Mouse (Mus musculus) liver, embryonic 11.5 days (tissue): ENCODE results near the gene Ror2. TPM values are rescaled to one million over a fixed set of nuclear protein-coding genes. Genes with fewer than 3 reads are reported as not detected.

ENCODE experiments used
- ATAC-seq: fragments of 200-750 bp; cut with Nextera tagmentation; replicated peaks from 2 replicates; pipeline ENCODE4 v1.8.0; 2017; ENCODE audit warnings: moderate number of reproducible peaks, mild to moderate bottlenecking, moderate TSS enrichment, moderate library complexity; ENCODE audit not compliant: low FRiP score
- DNase-seq: peaks from one replicate; pipeline ENCODE4 v3.0.0-alpha.2; 2017; ENCODE audit warnings: low spot score
- H3K27ac ChIP-seq: fragments of 300-500 bp; sonication (generic); 2 replicates; pipeline ENCODE4 v1.5.1; 2014; ENCODE audit warnings: mild to moderate bottlenecking, low read depth, low read length, control low read depth
- H3K27me3 ChIP-seq: fragments of 300-500 bp; sonication (generic); replicated peaks from 2 replicates; pipeline ENCODE4 v1.6.1; 2014; ENCODE audit warnings: low read length, mixed read lengths; ENCODE audit not compliant: control insufficient read depth, insufficient read depth
- H3K36me3 ChIP-seq: fragments of 300-500 bp; sonication (generic); 2 replicates; pipeline ENCODE4 v1.6.1; 2014; ENCODE audit warnings: mild to moderate bottlenecking, low read length, moderate library complexity, mixed read lengths; ENCODE audit not compliant: control insufficient read depth, insufficient read depth
- H3K4me1 ChIP-seq: fragments of 300-500 bp; sonication (generic); replicated peaks from 2 replicates; pipeline ENCODE4 v1.6.1; 2014; ENCODE audit warnings: low read length, mixed read lengths; ENCODE audit not compliant: control insufficient read depth, insufficient read depth
- H3K4me2 ChIP-seq: fragments of 300-500 bp; sonication (generic); 2 replicates; pipeline ENCODE4 v1.6.1; 2014; ENCODE audit warnings: mild to moderate bottlenecking, control low read depth, moderate library complexity
- H3K4me3 ChIP-seq: fragments of 300-500 bp; sonication (generic); 2 replicates; pipeline ENCODE4 v1.5.1; 2014; ENCODE audit warnings: low read depth, low read length, control low read depth
- H3K9ac ChIP-seq: fragments of 300-500 bp; sonication (generic); 2 replicates; pipeline ENCODE4 v1.6.1; 2014; ENCODE audit warnings: low read depth, low read length, control low read depth
- H3K9me3 ChIP-seq: fragments of 300-500 bp; sonication (generic); 2 replicates; pipeline ENCODE4 v1.6.1; 2016; ENCODE audit warnings: low read length, inconsistent platforms, mixed read lengths; ENCODE audit not compliant: control insufficient read depth
- WGBS: fragments of 180-500 bp; shearing (Covaris S2); extraction: QIAGEN DNeasy Blood & Tissue Kit; methylation state at CpG from one replicate; pipeline ENCODE4 v1.1.7; 2014; 5-methylcytosine and 5-hydroxymethylcytosine counted together
- polyA plus RNA-seq: library from polyadenylated mRNA; unstranded; fragments of >200 nt; fragmentation: Nextera tagmentation; extraction: Ambion mirVana; gene quantifications from 2 replicates; pipeline ENCODE4 v1.2.1, GENCODE M21; 2014

Gene Ror2
- polyA plus RNA-seq, 1 experiment from 2014 or later: 4.3 TPM

GRCm38 (mm10) chr13:53130567-53130966, 155.4 kb downstream of the Ror2 start:
- Histone ChIP-seq H3K4me3 (no peak overlapping the region), H3K36me3 (no peaks in the 10 kb centered on the region), H3K9me3 (no peaks in the 10 kb centered on the region), H3K27ac (no peak overlapping the region), H3K4me2 (no peak overlapping the region), H3K9ac (no peak overlapping the region), H3K4me1 (no peaks in the 10 kb centered on the region), H3K27me3 (no peaks in the 10 kb centered on the region)
- WGBS: 88% methylated on average over 13 of the region's 13 CpGs
- no peak for ATAC-seq
- DNase-seq: no peak

DNA sequence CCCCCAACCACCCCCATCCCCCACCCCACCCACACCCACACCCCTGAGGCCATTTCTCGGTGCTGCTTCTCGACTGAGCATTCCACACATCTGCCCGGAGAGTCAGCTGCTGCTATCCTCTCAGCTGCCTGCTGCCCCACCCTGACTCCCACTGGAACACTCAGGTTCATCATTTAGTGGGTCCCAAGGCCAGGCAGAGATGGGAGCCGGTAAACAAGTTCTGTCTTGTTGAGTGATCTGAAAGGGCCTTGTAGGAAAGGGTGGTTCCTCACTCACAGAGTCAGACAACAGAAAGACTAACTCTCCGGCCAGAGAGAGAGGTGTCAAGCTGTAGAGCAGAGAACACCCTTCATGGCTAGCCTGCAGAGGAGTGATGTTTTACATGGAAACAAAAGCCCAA, 155.9 kb downstream of the Ror2 start:
- Histone ChIP-seq H3K36me3 (no peaks in the 10 kb centered on the region), H3K9me3 (no peaks in the 10 kb centered on the region), H3K27me3 (no peaks in the 10 kb centered on the region), H3K4me2 (no peak overlapping the region), H3K4me1 (no peaks in the 10 kb centered on the region), H3K4me3 (no peak overlapping the region), H3K27ac (no peak overlapping the region), H3K9ac (no peak overlapping the region)
- no peak for ATAC-seq
- 73% methylated on average over 5 of the region's 5 CpGs for WGBS
- DNase-seq: no peak

DNA sequence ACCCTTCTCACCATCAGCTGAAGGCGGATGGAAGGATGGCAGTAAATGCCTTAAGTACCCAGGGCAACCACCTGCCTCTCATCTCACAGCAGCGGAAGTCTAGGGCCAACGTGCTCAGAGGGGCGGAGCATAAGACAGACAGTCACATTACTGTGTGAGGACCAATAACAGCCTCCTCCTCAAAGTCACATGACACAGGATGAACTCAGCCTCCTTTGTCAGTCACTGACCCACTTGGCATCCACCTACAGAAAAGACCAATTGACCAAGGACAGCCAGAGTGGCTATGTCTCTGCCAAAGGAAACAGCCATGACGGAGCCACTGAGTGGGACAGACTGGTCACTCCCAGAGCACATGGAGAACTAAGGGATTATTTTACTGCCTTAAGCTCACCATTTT, 160.3 kb downstream of the Ror2 start:
- Histone ChIP-seq H3K4me1 (peaks cover 3% of the 10 kb centered on the region; the same call in 1 of the 2 replicates), H3K27me3 (no peaks in the 10 kb centered on the region), H3K9me3 (no peaks in the 10 kb centered on the region), H3K4me2 (no peak overlapping the region), H3K27ac (no peak overlapping the region), H3K9ac (no peak overlapping the region), H3K4me3 (no peak overlapping the region), H3K36me3 (no peaks in the 10 kb centered on the region)
- ATAC-seq: no peak
- no peak for DNase-seq
- 72% methylated on average over 5 of the region's 5 CpGs for WGBS

DNA sequence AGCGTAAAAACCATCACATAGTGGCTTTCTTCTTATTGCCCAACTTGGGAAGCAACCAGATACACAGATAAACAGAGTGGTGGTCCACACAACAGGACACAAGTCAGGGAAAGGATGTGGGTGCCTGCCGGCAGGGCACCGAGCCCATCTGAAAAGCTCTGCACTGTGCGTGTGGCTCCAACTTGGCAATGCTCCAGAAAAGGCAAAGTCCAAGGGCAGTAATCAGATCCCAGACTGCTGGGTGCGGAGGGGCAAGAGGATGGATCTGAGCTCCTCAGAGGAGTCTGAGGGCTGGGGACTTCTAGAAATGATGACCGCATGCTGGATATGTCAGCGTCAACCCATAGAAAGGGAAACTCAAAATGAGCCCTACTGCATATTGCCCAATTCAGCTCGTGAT, 163.8 kb downstream of the Ror2 start:
- H3K4me2 ChIP-seq: no peak overlapping the region
- H3K4me1 ChIP-seq: peaks cover 8% of the 10 kb centered on the region
- no peaks in the 10 kb centered on the region; the same call in 1 of the 2 replicates for H3K27me3 ChIP-seq
- DNase-seq (no peak), ATAC-seq (no peak)
- H3K9me3 ChIP-seq: no peaks in the 10 kb centered on the region
- H3K9ac ChIP-seq: no peak overlapping the region
- no peak overlapping the region for H3K27ac ChIP-seq
- WGBS: 83% methylated on average over 8 of the region's 8 CpGs
- no peaks in the 10 kb centered on the region for H3K36me3 ChIP-seq
- H3K4me3 ChIP-seq: no peak overlapping the region

DNA sequence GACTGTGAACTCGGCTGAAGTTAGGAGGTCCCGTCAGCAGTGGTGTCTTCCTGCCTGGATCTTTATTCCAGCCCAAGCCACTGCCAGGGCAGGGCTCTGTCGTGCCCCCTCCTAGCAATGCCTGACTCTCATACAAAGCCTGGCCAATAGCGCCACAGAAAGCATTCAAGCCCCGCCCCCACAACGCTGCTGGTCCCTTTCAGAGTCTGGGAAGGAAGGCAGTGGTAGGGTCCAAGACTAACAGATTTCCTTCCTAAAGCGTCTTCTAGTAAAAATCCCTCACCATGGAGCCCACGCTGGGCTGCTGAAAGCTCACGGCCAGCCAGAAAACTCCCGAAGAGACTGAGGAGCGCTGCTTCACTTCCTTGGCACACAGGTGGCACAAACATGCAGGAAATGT, 165.0 kb downstream of the Ror2 start:
- no peak for ATAC-seq
- no peak for DNase-seq
- WGBS: 47% methylated on average over 11 of the region's 11 CpGs
- no peak overlapping the region for H3K27ac ChIP-seq
- no peak overlapping the region for H3K4me2 ChIP-seq
- H3K4me1 ChIP-seq: peaks cover 8% of the 10 kb centered on the region
- no peak overlapping the region for H3K9ac ChIP-seq
- H3K36me3 ChIP-seq: no peaks in the 10 kb centered on the region
- no peaks in the 10 kb centered on the region; the same call in 1 of the 2 replicates for H3K27me3 ChIP-seq
- no peaks in the 10 kb centered on the region for H3K9me3 ChIP-seq
- H3K4me3 ChIP-seq: no peak overlapping the region

DNA sequence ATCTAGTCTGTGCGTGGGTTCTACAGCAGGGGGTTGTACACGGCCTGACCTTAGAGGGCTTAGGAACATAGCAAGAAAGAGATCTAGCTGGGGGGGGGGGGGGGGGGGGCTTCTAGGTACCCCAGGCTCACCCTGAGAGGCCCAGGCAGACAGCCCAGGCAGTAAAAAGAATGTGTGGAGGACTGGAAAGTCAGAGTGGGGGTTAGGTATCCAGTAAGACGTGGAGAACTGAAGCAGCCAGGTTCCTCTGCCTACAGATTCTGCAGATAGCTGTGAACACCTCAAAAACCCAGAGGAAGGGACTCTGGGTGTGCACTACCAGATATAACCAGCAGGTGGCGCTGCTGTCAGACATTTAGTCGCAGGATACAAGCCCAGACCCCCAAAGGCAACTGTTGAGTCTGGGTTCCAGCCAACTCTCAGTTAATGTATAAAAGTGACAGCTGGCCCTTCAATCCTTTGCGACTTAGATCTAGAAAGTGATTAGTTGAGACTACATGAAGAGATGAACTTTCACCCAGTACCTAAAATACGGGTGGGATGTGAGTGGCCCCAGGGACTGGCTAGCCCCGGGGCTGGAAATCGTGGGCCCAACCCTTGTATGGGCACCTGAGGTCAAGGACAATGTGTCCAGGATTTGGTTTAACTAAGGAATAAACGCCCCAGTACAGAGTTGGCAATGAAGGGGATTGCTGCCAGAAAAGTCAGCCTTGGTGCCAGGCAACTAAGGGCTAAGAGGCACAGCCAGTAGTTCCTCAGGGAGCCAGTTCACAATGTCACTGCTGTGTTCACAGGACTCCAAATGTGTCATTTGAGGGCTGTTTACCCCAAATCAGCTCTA, 166.1 kb downstream of the Ror2 start:
- no peak overlapping the region for H3K27ac ChIP-seq
- H3K9ac ChIP-seq: no peak overlapping the region
- H3K4me1 ChIP-seq: peaks cover 8% of the 10 kb centered on the region
- no peaks in the 10 kb centered on the region for H3K9me3 ChIP-seq
- no peak overlapping the region for H3K4me2 ChIP-seq
- H3K36me3 ChIP-seq: no peaks in the 10 kb centered on the region
- ATAC-seq: no peak
- WGBS: 33% methylated on average over 10 of the region's 10 CpGs
- DNase-seq: peak; percentile 70
- no peak overlapping the region for H3K4me3 ChIP-seq
- H3K27me3 ChIP-seq: no peaks in the 10 kb centered on the region; the same call in 1 of the 2 replicates

GRCm38 (mm10) chr13:53118398-53118797, 167.5 kb downstream of the Ror2 start:
- no peaks in the 10 kb centered on the region; the same call in 1 of the 2 replicates for H3K27me3 ChIP-seq
- ATAC-seq (no peak), DNase-seq (no peak)
- H3K4me3 ChIP-seq: no peak overlapping the region
- H3K4me2 ChIP-seq: no peak overlapping the region
- no peak overlapping the region for H3K27ac ChIP-seq
- H3K4me1 ChIP-seq: peaks cover 8% of the 10 kb centered on the region
- WGBS: 69% methylated on average over 13 of the region's 13 CpGs
- H3K9me3 ChIP-seq: no peaks in the 10 kb centered on the region
- no peak overlapping the region for H3K9ac ChIP-seq
- H3K36me3 ChIP-seq: no peaks in the 10 kb centered on the region

DNA sequence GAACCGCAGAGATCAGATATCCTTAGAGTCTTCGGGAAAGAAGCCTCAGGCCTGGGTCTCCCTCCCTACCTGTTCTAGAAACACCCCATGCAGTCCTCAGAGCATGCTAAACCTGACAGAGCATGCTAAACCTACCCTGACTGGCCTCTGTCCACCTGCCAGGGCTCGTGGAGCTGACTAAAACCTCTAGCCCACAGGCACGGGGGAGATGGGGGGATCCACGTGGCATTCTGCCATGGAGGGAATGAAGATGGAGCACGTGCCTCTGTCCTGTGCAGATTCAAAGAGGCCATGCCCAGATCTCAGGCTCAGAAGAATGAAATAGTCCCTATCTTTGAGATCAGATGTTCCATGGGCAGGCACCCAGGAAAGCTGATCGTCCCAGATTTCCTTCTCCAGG, 168.0 kb downstream of the Ror2 start:
- 83% methylated on average over 7 of the region's 7 CpGs for WGBS

GRCm38 (mm10) chr13:53110249-53110578, 175.7 kb downstream of the Ror2 start:
- Histone ChIP-seq H3K27ac (no peak overlapping the region), H3K9ac (no peak overlapping the region), H3K4me3 (no peak overlapping the region), H3K4me2 (no peak overlapping the region), H3K36me3 (peaks cover 2% of the 10 kb centered on the region; the same call in 1 of the 2 replicates), H3K27me3 (no peaks in the 10 kb centered on the region), H3K9me3 (no peaks in the 10 kb centered on the region), H3K4me1 (no peaks in the 10 kb centered on the region; the same call in 1 of the 2 replicates)
- DNase-seq (no peak), ATAC-seq (no peak)
- WGBS: 89% methylated on average over 16 of the region's 16 CpGs

More for the DNA sequence above, 168.0 kb downstream of the Ror2 start:
- H3K27ac ChIP-seq: no peak overlapping the region
- DNase-seq: no peak
- no peak overlapping the region for H3K9ac ChIP-seq
- H3K4me3 ChIP-seq: no peak overlapping the region
- no peaks in the 10 kb centered on the region; the same call in 1 of the 2 replicates for H3K27me3 ChIP-seq
- peaks cover 8% of the 10 kb centered on the region for H3K4me1 ChIP-seq
- no peak overlapping the region for H3K4me2 ChIP-seq
- ATAC-seq: no peak
- no peaks in the 10 kb centered on the region for H3K9me3 ChIP-seq
- no peaks in the 10 kb centered on the region for H3K36me3 ChIP-seq
